Mouse (Mus musculus) MEL (cell line): Measurements from ENCODE around the gene Il20. TPM values are rescaled to one million over a fixed set of nuclear protein-coding genes. Genes with fewer than 3 reads are reported as not detected.

Source experiments
- DNase-seq: peaks from one replicate; pipeline ENCODE4 v3.0.0; 2011; ENCODE audit warnings: low read depth, low spot score
- H3K27ac ChIP-seq: 2 replicates; pipeline ENCODE4 v1.5.1; 2012; ENCODE audit warnings: low read depth, mild to moderate bottlenecking, control low read depth, low read length, moderate library complexity; ENCODE audit not compliant: control insufficient read depth
- H3K27me3 ChIP-seq, 2 experiments: fragments of 150-350 bp in 1 of 2; sonication (generic) in 1 of 2; 2 replicates each; pipeline ENCODE4 v1.6.1; 2012; ENCODE audit warnings: low read length in 2 of 2, mild to moderate bottlenecking in 2 of 2, improper control_type of control experiment in 1 of 2, moderate library complexity in 1 of 2; ENCODE audit not compliant: insufficient read depth in 2 of 2, control insufficient read depth in 1 of 2
- H3K36me3 ChIP-seq, 2 experiments: 2 replicates each; pipeline ENCODE4 v1.6.1; 2012 to 2014; ENCODE audit warnings: low read length in 2 of 2, improper control_type of control experiment in 1 of 2, inconsistent platforms in 1 of 2, mild to moderate bottlenecking in 1 of 2; ENCODE audit not compliant: insufficient read depth in 2 of 2, control insufficient read depth in 1 of 2
- H3K4me1 ChIP-seq, 2 experiments: fragments of 150-350 bp in 1 of 2; sonication (generic) in 1 of 2; 2 replicates each; pipeline ENCODE4 v1.6.1; 2012; ENCODE audit warnings: low read length in 2 of 2, improper control_type of control experiment in 1 of 2, mild to moderate bottlenecking in 1 of 2; ENCODE audit not compliant: insufficient read depth in 2 of 2, control insufficient read depth in 1 of 2
- H3K4me3 ChIP-seq, 2 experiments: fragments of 150-350 bp in 1 of 2; sonication (generic) in 1 of 2; 2 replicates each; pipeline ENCODE4 v1.5.1; 2012; ENCODE audit warnings: low read depth in 2 of 2, low read length in 2 of 2, mild to moderate bottlenecking in 2 of 2, moderate library complexity in 2 of 2, control low read depth in 1 of 2, improper control_type of control experiment in 1 of 2; ENCODE audit not compliant: control insufficient read depth in 1 of 2, insufficient read depth in 1 of 2
- H3K79me2 ChIP-seq: 2 replicates; pipeline ENCODE4 v1.6.1; 2012; ENCODE audit warnings: mild to moderate bottlenecking, low read length, moderate library complexity; ENCODE audit not compliant: control insufficient read depth, poor library complexity, insufficient read depth
- H3K9ac ChIP-seq: 2 replicates; pipeline ENCODE4 v1.6.1; 2012; ENCODE audit warnings: low read depth, mild to moderate bottlenecking, control low read depth, low read length, moderate library complexity; ENCODE audit not compliant: control insufficient read depth, poor library complexity, severe bottlenecking
- H3K9me3 ChIP-seq: fragments of 150-350 bp; sonication (generic); replicated peaks from 2 replicates; pipeline ENCODE4 v1.6.1; 2012; ENCODE audit warnings: mild to moderate bottlenecking, low read length, improper control_type of control experiment, moderate library complexity; ENCODE audit not compliant: insufficient read depth
- CHD2 ChIP-seq: IDR thresholded peaks from 2 replicates; pipeline ENCODE4 v1.6.1; 2011; ENCODE audit warnings: low read length, improper control_type of control experiment
- E2F4 ChIP-seq: IDR thresholded peaks from 2 replicates; pipeline ENCODE4 v1.6.1; 2011; ENCODE audit warnings: low read depth, low read length, improper control_type of control experiment, borderline replicate concordance
- ELF1 ChIP-seq: IDR thresholded peaks from 2 replicates; pipeline ENCODE4 v1.6.1; 2014; ENCODE audit warnings: low read depth, mild to moderate bottlenecking, inconsistent platforms, low read length, improper control_type of control experiment, moderate library complexity
- EP300 ChIP-seq, 2 experiments: IDR thresholded peaks; 2 replicates each; pipeline ENCODE4 v1.6.1; 2011; ENCODE audit warnings: improper control_type of control experiment in 2 of 2, low read length in 2 of 2, low read depth in 1 of 2, mild to moderate bottlenecking in 1 of 2
- ETS1 ChIP-seq: IDR thresholded peaks from 2 replicates; pipeline ENCODE4 v1.6.1; 2012; ENCODE audit warnings: low read depth, mild to moderate bottlenecking, inconsistent platforms, low read length, improper control_type of control experiment, moderate library complexity
- GABPA ChIP-seq: IDR thresholded peaks from 2 replicates; pipeline ENCODE4 v1.6.1; 2012; ENCODE audit warnings: low read depth, mild to moderate bottlenecking, inconsistent platforms, low read length, improper control_type of control experiment, moderate library complexity
- MAFK ChIP-seq: IDR thresholded peaks from 2 replicates; pipeline ENCODE4 v1.6.1; 2011; ENCODE audit warnings: low read depth, mild to moderate bottlenecking, low read length, improper control_type of control experiment, borderline replicate concordance
- MAZ ChIP-seq: IDR thresholded peaks from 2 replicates; pipeline ENCODE4 v1.6.1; 2012; ENCODE audit warnings: low read depth, mild to moderate bottlenecking, inconsistent platforms, low read length, improper control_type of control experiment
- MXI1 ChIP-seq: IDR thresholded peaks from 2 replicates; pipeline ENCODE4 v1.6.1; 2011; ENCODE audit warnings: mild to moderate bottlenecking, low read depth, low read length, improper control_type of control experiment
- MYC ChIP-seq: IDR thresholded peaks from 2 replicates; pipeline ENCODE4 v1.6.1; 2011; ENCODE audit warnings: low read depth, mild to moderate bottlenecking, low read length, improper control_type of control experiment, moderate library complexity
- NRF1 ChIP-seq: IDR thresholded peaks from 2 replicates; pipeline ENCODE4 v1.6.1; 2014; ENCODE audit warnings: low read depth, mild to moderate bottlenecking, inconsistent platforms, low read length, improper control_type of control experiment, moderate library complexity; ENCODE audit not compliant: poor library complexity, insufficient read depth, severe bottlenecking
- RAD21 ChIP-seq: IDR thresholded peaks from 2 replicates; pipeline ENCODE4 v1.6.1; 2011; ENCODE audit warnings: mild to moderate bottlenecking, low read depth, low read length, improper control_type of control experiment
- SMC3 ChIP-seq: IDR thresholded peaks from 2 replicates; pipeline ENCODE4 v1.6.1; 2011; ENCODE audit warnings: low read depth, low read length, improper control_type of control experiment
- TAL1 ChIP-seq: IDR thresholded peaks from 2 replicates; pipeline ENCODE4 v1.6.1; 2012; ENCODE audit warnings: mild to moderate bottlenecking, inconsistent platforms, low read length, moderate library complexity, mixed read lengths
- TBP ChIP-seq: IDR thresholded peaks from 2 replicates; pipeline ENCODE4 v1.8.0; 2011; ENCODE audit warnings: low read depth, low read length, improper control_type of control experiment
- TCF12 ChIP-seq: IDR thresholded peaks from 2 replicates; pipeline ENCODE4 v1.6.1; 2014; ENCODE audit warnings: low read depth, mild to moderate bottlenecking, inconsistent platforms, low read length, improper control_type of control experiment, moderate library complexity
- UBTF ChIP-seq: IDR thresholded peaks from 2 replicates; pipeline ENCODE4 v1.6.1; 2012; ENCODE audit warnings: low read depth, mild to moderate bottlenecking, inconsistent platforms, low read length, improper control_type of control experiment, moderate library complexity, borderline replicate concordance; ENCODE audit not compliant: insufficient read depth
- USF1 ChIP-seq: IDR thresholded peaks from 2 replicates; pipeline ENCODE4 v1.6.1; 2014; ENCODE audit warnings: low read depth, mild to moderate bottlenecking, inconsistent platforms, low read length, improper control_type of control experiment, moderate library complexity
- ZKSCAN1 ChIP-seq: IDR thresholded peaks from 2 replicates; pipeline ENCODE4 v1.6.1; 2012; ENCODE audit warnings: low read depth, mild to moderate bottlenecking, inconsistent platforms, low read length, improper control_type of control experiment, moderate library complexity
- polyA plus RNA-seq, 2 experiments: library from polyadenylated mRNA; stranded (reverse) in 1 of 2; unstranded in 1 of 2; fragments of >175 nt in 1 of 2; fragments of >200 nt in 1 of 2; gene quantifications; 2 replicates each; pipeline versions ENCODE4 v1.2.1 to v1.2.4; 2012; ENCODE audit warnings: low replicate concordance in 2 of 2, low read depth in 1 of 2; ENCODE audit not compliant: insufficient read length in 2 of 2, insufficient read depth in 1 of 2, missing spikeins in 1 of 2
- total RNA-seq: library from RNA; depleted of rRNA; stranded (reverse); fragments of 300-350 nt; gene quantifications from 2 replicates; pipeline ENCODE4 v1.2.3, GENCODE M21; 2012

Gene Il20
- total and polyA plus RNA-seq, 3 experiments: not detected

DNA sequence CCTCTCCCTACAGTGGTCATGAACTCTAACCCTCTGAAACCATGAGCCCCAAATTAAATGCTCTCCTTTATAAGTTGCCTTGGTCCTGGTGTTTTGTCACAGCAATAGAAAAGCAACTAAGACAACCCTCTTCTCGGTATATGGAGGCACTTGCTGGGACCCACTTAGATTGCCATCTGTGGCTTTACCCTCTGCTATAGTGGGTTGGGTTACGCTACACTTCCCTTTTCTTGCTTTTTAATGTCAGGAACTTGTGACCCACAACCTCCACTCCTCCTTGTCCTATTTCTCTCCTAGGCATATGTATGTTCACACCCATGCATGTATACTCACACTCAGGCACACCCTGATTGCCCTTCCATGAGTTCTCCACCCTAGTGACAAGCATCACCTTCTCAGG is 38.3 kb downstream of the Il20 start:
- peaks cover 0 to 2% of the 10 kb centered on the region in 2 experiments; a peak in 2 of 4 replicates for H3K27me3 ChIP-seq
- DNase-seq: peak; percentile 63

DNA sequence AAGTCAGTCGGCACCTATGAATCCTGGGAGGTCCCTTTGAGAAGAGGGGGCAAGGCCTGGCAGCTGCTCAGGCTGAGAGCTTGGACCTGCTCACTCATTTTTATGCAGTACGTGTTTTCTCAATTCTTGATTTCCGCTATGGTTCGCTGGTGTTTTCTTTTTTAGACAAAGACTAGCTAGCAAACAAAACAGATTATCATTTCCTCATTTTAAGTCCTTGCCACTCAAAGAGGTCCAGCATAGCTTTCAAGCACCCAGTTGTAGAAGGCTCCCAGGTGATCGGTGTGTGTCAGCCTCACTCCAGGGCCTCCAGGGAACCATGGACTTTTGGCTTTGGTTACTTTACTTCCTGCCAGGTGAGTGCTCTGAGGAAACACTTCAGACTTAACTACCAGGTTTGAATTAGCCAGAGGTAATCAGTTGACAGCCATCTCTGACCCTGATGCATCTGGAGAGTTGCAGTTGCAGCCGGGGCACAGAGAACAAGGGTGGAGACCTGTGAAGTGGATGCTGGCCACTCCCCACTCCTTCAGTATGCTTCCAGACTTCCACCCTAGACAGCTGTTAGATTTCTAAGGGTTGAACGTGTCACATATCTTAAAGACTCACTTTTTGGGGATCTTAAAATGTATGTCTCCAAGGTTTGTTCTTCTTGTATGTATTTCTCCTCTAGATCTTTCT is 45.6 kb downstream of the Il20 start, which contains the start of gene Fcmr:
TSS of gene Fcmr (plus strand) at position 129 of the 681 bp plus-strand sequence.
- H3K9me3 ChIP-seq: no peaks in the 10 kb centered on the region
- 0 out of 4 replicates have a peak, but pooled peaks cover 0 to 2% of the 10 kb centered on the region in 2 experiments for H3K4me1 ChIP-seq
- no peak within 1 kb of the TSS for H3K9ac ChIP-seq
- H3K79me2 ChIP-seq: no peaks in the 10 kb centered on the region
- H3K27me3 ChIP-seq: peaks cover 0 to 2% of the 10 kb centered on the region in 2 experiments; a peak in 3 of 4 replicates
- no peak within 1 kb of the TSS for H3K4me3 ChIP-seq
- no peak for DNase-seq
- no peak within 1 kb of the TSS for H3K27ac ChIP-seq
- no peaks in the 10 kb centered on the region for H3K36me3 ChIP-seq
- TF ChIP-seq ETS1 (no peak), CHD2 (no peak), NRF1 (no peak), GABPA (no peak), UBTF (no peak), MAFK (no peak), TCF12 (no peak), MXI1 (no peak), MYC (no peak), ZKSCAN1 (no peak), ELF1 (no peak), MAZ (no peak), EP300 (IDR thresholded peaks at IDR 0.05; ENCODE audit: low read depth in 1 of 2, low read length in 2 of 2) (no peak), SMC3 (no peak), USF1 (no peak), RAD21 (no peak)
- TF ChIP-seq, all 39 proteins: peak for 0

More for the DNA sequence above, 38.3 kb downstream of the Il20 start:
- Histone ChIP-seq H3K79me2 (no peaks in the 10 kb centered on the region), H3K4me3 (no peak overlapping the region), H3K4me1 (no peaks in the 10 kb centered on the region), H3K9me3 (no peaks in the 10 kb centered on the region), H3K27ac (no peak overlapping the region), H3K9ac (no peak overlapping the region), H3K36me3 (no peaks in the 10 kb centered on the region)
- TF ChIP-seq TAL1 (no peak), E2F4 (no peak), SMC3 (no peak), TBP (no peak), EP300 (IDR thresholded peaks at IDR 0.05; ENCODE audit: low read depth in 1 of 2, low read length in 2 of 2) (peak in 1 of 2 experiments; percentile 41; a peak in 1 of 4 replicates)
